Mouse (Mus musculus): Measurements from ENCODE around the gene Park7.

DNA sequence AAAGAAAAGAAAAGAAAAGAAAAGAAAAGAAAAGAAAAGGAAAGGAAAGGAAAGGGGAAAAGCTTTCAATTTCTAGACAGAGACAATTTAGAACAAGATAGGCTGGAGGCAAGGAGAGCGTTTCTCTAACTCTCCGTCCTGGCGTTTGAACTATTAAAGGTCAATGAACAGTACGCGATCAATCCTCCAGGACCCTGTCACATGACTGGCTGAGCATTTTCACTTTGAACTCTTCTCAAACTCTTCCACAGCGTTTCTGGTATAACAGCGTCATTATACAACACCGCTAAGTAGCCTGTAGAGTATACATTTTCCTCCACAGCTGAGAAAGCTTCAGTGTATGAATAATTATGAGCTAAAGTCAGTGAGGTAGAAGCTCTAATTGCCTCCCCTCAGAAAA lies 62.2 kb downstream of the Park7 start:
- TF ChIP-seq GATA1 (IDR thresholded peaks at IDR 0.05; ENCODE audit: low read length) (no peak), TAL1 (IDR thresholded peaks at IDR 0.05; ENCODE audit: low read length) (no peak)
